Mouse (Mus musculus) liver, adult 2 months (tissue): ENCODE results near the gene Gucy2c. TPM values are rescaled to one million over a fixed set of nuclear protein-coding genes. Genes with fewer than 3 reads are reported as not detected.

Experiments
- DNase-seq: peaks from one replicate; pipeline ENCODE4 v3.0.0-alpha.2; 2011; ENCODE audit warnings: low read depth, low spot score; ENCODE audit errors: extremely low read depth
- H3K27ac ChIP-seq: fragments of 200-500 bp; replicated peaks from 2 replicates; pipeline ENCODE4 v1.5.1; 2012; ENCODE audit warnings: low read depth, mild to moderate bottlenecking, control low read depth, inconsistent platforms, low read length; ENCODE audit not compliant: insufficient read depth
- H3K27me3 ChIP-seq: fragments of 200-500 bp; 2 replicates; pipeline ENCODE4 v1.6.1; 2012; ENCODE audit warnings: mild to moderate bottlenecking, moderate library complexity, low read length, inconsistent platforms; ENCODE audit not compliant: control insufficient read depth, insufficient read depth
- H3K36me3 ChIP-seq: fragments of 200-500 bp; 2 replicates; pipeline ENCODE4 v1.6.1; 2012; ENCODE audit warnings: low read length, inconsistent platforms; ENCODE audit not compliant: control insufficient read depth, insufficient read depth
- H3K4me1 ChIP-seq: fragments of 200-500 bp; 2 replicates; pipeline ENCODE4 v1.6.1; 2011; ENCODE audit warnings: low read length; ENCODE audit not compliant: control insufficient read depth, insufficient read depth
- H3K4me3 ChIP-seq: fragments of 200-500 bp; 2 replicates; pipeline ENCODE4 v1.5.1; 2011; ENCODE audit warnings: low read depth, mild to moderate bottlenecking, control low read depth, low read length, moderate library complexity; ENCODE audit not compliant: insufficient read depth
- H3K79me2 ChIP-seq: fragments of 200-500 bp; 2 replicates; pipeline ENCODE4 v1.6.1; 2012; ENCODE audit warnings: inconsistent platforms, mild to moderate bottlenecking, low read length, moderate library complexity; ENCODE audit not compliant: control insufficient read depth, insufficient read depth
- H3K9ac ChIP-seq: fragments of 200-500 bp; 2 replicates; pipeline ENCODE4 v1.6.1; 2012; ENCODE audit warnings: low read depth, mild to moderate bottlenecking, control low read depth, inconsistent platforms, low read length
- CTCF ChIP-seq: fragments of 200-500 bp; IDR thresholded peaks from 2 replicates; pipeline ENCODE4 v1.5.1; 2011; ENCODE audit warnings: low read depth, low read length, control low read depth
- POLR2A ChIP-seq: fragments of 200-500 bp; IDR thresholded peaks from 2 replicates; pipeline ENCODE4 v1.6.1; 2011; ENCODE audit warnings: low read length, control low read depth; ENCODE audit not compliant: insufficient read depth; ENCODE audit errors: extremely low read depth
- WGBS: fragments of 180-500 bp; shearing (Covaris S2); methylation state at CpG from one replicate; pipeline ENCODE4 v1.1.7; 2018; 5-methylcytosine and 5-hydroxymethylcytosine counted together
- polyA plus RNA-seq: library from polyadenylated mRNA; depleted of rRNA; stranded (reverse); fragments of >200 nt; gene quantifications from 2 replicates; pipeline ENCODE4 v1.2.3, GENCODE M21; 2012
- total RNA-seq: library from RNA; depleted of rRNA; stranded (reverse); fragments of >200 nt; gene quantifications from 2 replicates; pipeline ENCODE4 v1.2.3, GENCODE M21; 2014

The Gucy2c gene
- total and polyA plus RNA-seq, 2 experiments: 0.55 to 0.56 TPM

GRCm38 (mm10) chr6:136824987-136825386, 43.4 kb upstream of the Gucy2c start:
- no peak for DNase-seq
- peaks cover 7% of the 10 kb centered on the region; the same call in 1 of the 2 replicates for H3K4me1 ChIP-seq
- H3K36me3 ChIP-seq: peaks cover 38% of the 10 kb centered on the region
- 95% methylated on average over 8 of the region's 8 CpGs for WGBS
- H3K27me3 ChIP-seq: no peaks in the 10 kb centered on the region
- TF ChIP-seq CTCF (no peak), POLR2A (no peak)
- no peak overlapping the region for H3K4me3 ChIP-seq
- no peak overlapping the region for H3K27ac ChIP-seq
- peaks cover 6% of the 10 kb centered on the region for H3K79me2 ChIP-seq
- no peak overlapping the region for H3K9ac ChIP-seq

GRCm38 (mm10) chr6:136821086-136821485, 39.5 kb upstream of the Gucy2c start:
- Histone ChIP-seq H3K79me2 (no peaks in the 10 kb centered on the region; the same call in 1 of the 2 replicates), H3K4me1 (no peaks in the 10 kb centered on the region)
- TF ChIP-seq POLR2A (no peak), CTCF (no peak)

GRCm38 (mm10) chr6:136820381-136820780, 38.8 kb upstream of the Gucy2c start:
- Histone ChIP-seq H3K4me1 (no peaks in the 10 kb centered on the region), H3K9ac (no peak overlapping the region), H3K4me3 (no peak overlapping the region), H3K79me2 (no peaks in the 10 kb centered on the region), H3K36me3 (peaks cover 73% of the 10 kb centered on the region), H3K27me3 (no peaks in the 10 kb centered on the region), H3K27ac (no peak overlapping the region)
- DNase-seq: no peak
- TF ChIP-seq CTCF (no peak), POLR2A (no peak)
- 95% methylated on average over 21 of the region's 21 CpGs for WGBS

More at GRCm38 (mm10) chr6:136821086-136821485, 39.5 kb upstream of the Gucy2c start:
- H3K9ac ChIP-seq: no peak overlapping the region
- H3K27me3 ChIP-seq: no peaks in the 10 kb centered on the region
- 95% methylated on average over 18 of the region's 18 CpGs for whole genome bisulfite sequencing
- peaks cover 68% of the 10 kb centered on the region for H3K36me3 ChIP-seq
- no peak overlapping the region for H3K4me3 ChIP-seq
- DNase-seq: no peak
- no peak overlapping the region for H3K27ac ChIP-seq

DNA sequence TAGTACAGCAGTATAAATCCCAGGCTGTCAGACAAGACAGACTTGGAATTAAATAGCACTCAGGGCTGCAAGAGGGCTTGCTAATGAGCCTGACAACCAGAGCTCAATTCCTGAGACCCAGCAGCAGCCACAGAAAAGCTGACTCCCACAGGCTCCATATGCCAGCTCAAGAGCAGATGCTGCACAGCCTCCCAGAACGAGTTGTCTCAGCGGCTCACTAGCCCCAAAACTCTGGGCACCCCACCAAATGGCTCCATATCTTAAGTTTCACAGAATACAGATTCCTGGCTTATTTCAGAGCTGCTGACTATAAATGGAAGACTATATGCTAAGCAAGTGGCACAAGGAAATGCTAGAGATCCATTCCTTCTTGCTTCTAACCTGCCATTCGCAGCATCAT, 36.0 kb upstream of the Gucy2c start:
- TF ChIP-seq CTCF: no peak
- no peak for TF ChIP-seq POLR2A
- DNase-seq: no peak
- 93% methylated on average over 3 of the region's 3 CpGs for WGBS
- H3K36me3 ChIP-seq: peaks cover 68% of the 10 kb centered on the region
- no peaks in the 10 kb centered on the region for H3K79me2 ChIP-seq
- H3K4me3 ChIP-seq: no peak overlapping the region
- no peak overlapping the region for H3K9ac ChIP-seq
- no peaks in the 10 kb centered on the region for H3K4me1 ChIP-seq
- H3K27ac ChIP-seq: no peak overlapping the region
- H3K27me3 ChIP-seq: no peaks in the 10 kb centered on the region

DNA sequence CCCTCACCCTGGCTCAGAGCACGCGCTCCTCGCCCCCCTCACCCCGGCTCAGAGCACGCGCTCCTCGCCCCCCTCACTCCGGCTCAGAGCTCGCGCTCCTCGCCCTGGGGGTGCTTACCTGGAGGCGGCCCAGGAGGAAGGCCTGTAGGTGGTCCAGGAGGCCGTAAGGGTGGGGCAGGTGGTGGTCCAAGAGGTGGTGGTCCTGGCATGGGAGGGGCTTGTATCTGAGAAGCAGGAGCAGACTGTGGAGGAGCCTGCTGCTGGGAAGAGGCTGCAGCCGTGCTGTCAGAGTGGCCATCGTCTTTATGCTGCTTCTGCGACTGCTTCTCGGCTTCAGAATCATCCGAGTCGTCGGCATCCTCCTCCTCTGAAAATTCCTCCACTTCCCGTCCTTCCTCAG, 35.3 kb upstream of the Gucy2c start:
- peaks cover 63% of the 10 kb centered on the region for H3K36me3 ChIP-seq
- no peak overlapping the region for H3K9ac ChIP-seq
- H3K79me2 ChIP-seq: no peaks in the 10 kb centered on the region
- no peaks in the 10 kb centered on the region for H3K27me3 ChIP-seq
- TF ChIP-seq CTCF (no peak), POLR2A (no peak)
- no peak overlapping the region for H3K4me3 ChIP-seq
- no peak for DNase-seq
- no peak overlapping the region for H3K27ac ChIP-seq
- no peaks in the 10 kb centered on the region for H3K4me1 ChIP-seq
- WGBS: 92% methylated on average over 21 of the region's 21 CpGs

GRCm38 (mm10) chr6:136815381-136815780, 33.8 kb upstream of the Gucy2c start:
- no peak for DNase-seq
- no peaks in the 10 kb centered on the region for H3K27me3 ChIP-seq
- H3K36me3 ChIP-seq: peaks cover 49% of the 10 kb centered on the region
- H3K27ac ChIP-seq: no peak overlapping the region
- no peaks in the 10 kb centered on the region for H3K79me2 ChIP-seq
- H3K4me3 ChIP-seq: no peak overlapping the region
- no peak overlapping the region for H3K9ac ChIP-seq
- TF ChIP-seq POLR2A (no peak), CTCF (no peak)
- H3K4me1 ChIP-seq: no peaks in the 10 kb centered on the region
- WGBS: 92% methylated on average over 7 of the region's 7 CpGs
